Mouse (Mus musculus): ENCODE results near the gene Car15. TPM values are rescaled to one million over a fixed set of nuclear protein-coding genes. Genes with fewer than 3 reads are reported as not detected.

Car15 gene
- polyA plus RNA-seq, 1 experiment = 0.66 TPM

DNA sequence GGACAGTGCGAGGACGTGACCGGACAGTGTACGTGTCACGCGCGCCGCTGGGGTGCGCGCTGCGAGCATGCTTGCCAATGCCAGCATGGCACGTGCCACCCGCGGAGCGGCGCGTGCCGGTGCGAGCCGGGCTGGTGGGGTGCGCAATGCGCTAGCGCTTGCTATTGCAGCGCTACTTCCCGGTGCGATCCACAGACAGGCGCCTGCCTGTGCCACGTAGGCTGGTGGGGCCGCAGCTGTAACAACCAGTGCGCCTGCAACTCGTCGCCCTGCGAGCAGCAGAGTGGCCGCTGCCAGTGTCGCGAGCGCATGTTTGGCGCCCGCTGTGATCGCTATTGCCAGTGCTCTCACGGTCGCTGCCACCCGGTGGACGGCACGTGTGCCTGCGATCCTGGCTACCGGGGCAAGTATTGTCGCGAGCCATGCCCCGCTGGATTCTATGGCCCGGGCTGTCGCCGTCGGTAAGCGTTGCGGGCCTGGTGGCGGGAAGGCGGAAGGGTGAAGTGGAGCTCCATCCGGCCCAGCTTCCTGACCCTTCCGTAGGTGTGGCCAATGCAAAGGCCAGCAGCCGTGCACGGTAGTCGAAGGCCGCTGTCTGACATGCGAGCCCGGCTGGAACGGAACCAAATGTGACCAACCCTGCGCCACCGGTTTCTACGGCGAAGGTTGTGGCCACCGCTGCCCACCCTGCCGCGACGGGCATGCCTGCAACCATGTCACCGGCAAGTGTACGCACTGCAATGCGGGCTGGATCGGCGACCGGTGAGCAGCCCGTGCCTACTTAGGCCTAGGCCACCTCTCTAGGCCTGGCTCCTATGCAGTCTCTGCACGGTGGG, 35.1 kb downstream of the Car15 start:
- Histone ChIP-seq H3K79me2 (ENCODE audit: control insufficient read depth, insufficient read depth) (peaks cover 52% of the 10 kb centered on the region), H3K4me3 (ENCODE audit: insufficient read depth, poor library complexity, severe bottlenecking) (no peak overlapping the region), H3K79me3 (ENCODE audit: low read depth) (peaks cover 53% of the 10 kb centered on the region), H3ac (ENCODE audit: control insufficient read depth, insufficient read length, low read depth) (no peak overlapping the region), H3K36me3 (ENCODE audit: control insufficient read depth, insufficient read depth) (peaks cover 68% of the 10 kb centered on the region), H3K27me3 (ENCODE audit: control insufficient read depth, insufficient read depth, insufficient read length) (no peaks in the 10 kb centered on the region)
- TF ChIP-seq CEBPB (IDR thresholded peaks at IDR 0.05; ENCODE audit: low read depth) = no peak
- no peak for TF ChIP-seq MYOG (IDR thresholded peaks at IDR 0.05; ENCODE audit: control insufficient read depth, extremely low read depth, insufficient read length)
- TF ChIP-seq MAX (IDR thresholded peaks at IDR 0.05) = no peak
- no peak for TF ChIP-seq MYOD1 (IDR thresholded peaks at IDR 0.05; ENCODE audit: control insufficient read depth, insufficient read length, low read depth)
- TF ChIP-seq FOSL1 (IDR thresholded peaks at IDR 0.05; ENCODE audit: insufficient read depth, low read length, poor library complexity, severe bottlenecking) = no peak
- TF ChIP-seq USF1 (IDR thresholded peaks at IDR 0.05; ENCODE audit: low read depth) = no peak
- TF ChIP-seq CTCF (IDR thresholded peaks at IDR 0.05; ENCODE audit: control insufficient read depth, insufficient read depth, insufficient read length) = no peak

DNA sequence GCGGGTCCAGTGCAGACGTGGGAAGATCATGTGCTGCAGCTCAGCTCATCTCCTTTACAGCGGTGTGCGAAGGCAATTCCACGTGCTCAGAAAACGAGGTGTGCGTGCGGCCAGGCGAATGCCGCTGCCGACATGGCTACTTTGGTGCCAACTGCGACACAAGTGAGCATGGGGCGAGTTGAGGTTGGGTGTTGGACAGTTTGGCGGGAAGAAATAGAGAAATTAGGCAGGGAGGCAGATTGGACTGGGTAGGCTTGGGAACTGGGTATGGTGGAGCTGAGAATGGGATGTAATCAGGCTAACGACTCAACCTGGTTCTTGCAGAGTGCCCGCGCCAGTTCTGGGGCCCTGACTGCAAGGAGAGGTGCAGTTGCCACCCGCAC, 35.7 kb downstream of the Car15 start:
- Histone ChIP-seq H3K79me2 (ENCODE audit: control insufficient read depth, insufficient read depth) (peaks cover 58% of the 10 kb centered on the region), H3ac (ENCODE audit: control insufficient read depth, insufficient read length, low read depth) (no peak overlapping the region), H3K27me3 (ENCODE audit: control insufficient read depth, insufficient read depth, insufficient read length) (no peaks in the 10 kb centered on the region), H3K79me3 (ENCODE audit: low read depth) (peaks cover 57% of the 10 kb centered on the region), H3K4me3 (ENCODE audit: insufficient read depth, poor library complexity, severe bottlenecking) (no peak overlapping the region), H3K36me3 (ENCODE audit: control insufficient read depth, insufficient read depth) (peaks cover 62% of the 10 kb centered on the region)
- TF ChIP-seq FOSL1 (IDR thresholded peaks at IDR 0.05; ENCODE audit: insufficient read depth, low read length, poor library complexity, severe bottlenecking) = no peak

DNA sequence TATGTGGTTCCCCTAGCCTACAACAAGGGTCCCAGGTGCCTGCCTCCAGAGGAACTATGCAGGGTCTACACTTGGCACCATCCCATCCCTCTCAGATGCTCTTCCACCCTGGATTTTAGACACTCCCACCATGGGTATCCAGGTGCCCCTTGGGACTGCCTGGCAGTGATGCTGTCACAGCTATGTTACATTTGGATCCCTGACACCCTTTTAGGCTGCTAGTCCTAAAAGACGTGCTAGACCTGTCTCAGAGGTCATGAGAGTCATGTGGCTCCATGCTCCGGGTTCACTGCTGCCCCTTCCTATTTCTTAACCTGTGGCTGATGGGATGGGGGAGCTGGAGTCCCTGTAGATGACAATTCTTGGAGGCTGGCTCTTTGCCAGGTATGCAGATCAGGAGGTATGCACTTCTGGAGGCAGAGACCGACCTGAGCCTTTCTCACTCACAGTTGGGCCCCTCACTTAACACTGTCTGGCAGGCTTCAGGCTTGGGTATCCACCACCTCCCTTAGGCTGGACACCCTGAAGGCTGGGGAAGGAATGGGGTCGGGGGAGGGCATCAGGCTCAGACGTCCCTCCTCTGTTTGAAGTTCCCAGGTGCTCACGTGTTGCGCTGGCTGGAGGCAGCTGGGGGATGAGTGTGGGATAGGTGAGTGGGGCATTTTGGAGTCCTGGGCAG, 36.2 kb downstream of the Car15 start:
- H3K79me3 ChIP-seq (ENCODE audit: low read depth) = peaks cover 57% of the 10 kb centered on the region
- no peaks in the 10 kb centered on the region for H3K27me3 ChIP-seq (ENCODE audit: control insufficient read depth, insufficient read depth, insufficient read length)
- H3K4me3 ChIP-seq (ENCODE audit: insufficient read depth, poor library complexity, severe bottlenecking) = no peak overlapping the region
- peaks cover 58% of the 10 kb centered on the region for H3K36me3 ChIP-seq (ENCODE audit: control insufficient read depth, insufficient read depth)
- TF ChIP-seq CTCF (IDR thresholded peaks at IDR 0.05; ENCODE audit: control insufficient read depth, insufficient read depth, insufficient read length) (no peak), FOSL1 (IDR thresholded peaks at IDR 0.05; ENCODE audit: insufficient read depth, low read length, poor library complexity, severe bottlenecking) (no peak), USF1 (IDR thresholded peaks at IDR 0.05; ENCODE audit: low read depth) (no peak), MYOG (IDR thresholded peaks at IDR 0.05; ENCODE audit: control insufficient read depth, extremely low read depth, insufficient read length) (no peak), MAX (IDR thresholded peaks at IDR 0.05) (no peak), CEBPB (IDR thresholded peaks at IDR 0.05; ENCODE audit: low read depth) (no peak)
- peaks cover 58% of the 10 kb centered on the region for H3K79me2 ChIP-seq (ENCODE audit: control insufficient read depth, insufficient read depth)
- no peak overlapping the region for H3ac ChIP-seq (ENCODE audit: control insufficient read depth, insufficient read length, low read depth)

DNA sequence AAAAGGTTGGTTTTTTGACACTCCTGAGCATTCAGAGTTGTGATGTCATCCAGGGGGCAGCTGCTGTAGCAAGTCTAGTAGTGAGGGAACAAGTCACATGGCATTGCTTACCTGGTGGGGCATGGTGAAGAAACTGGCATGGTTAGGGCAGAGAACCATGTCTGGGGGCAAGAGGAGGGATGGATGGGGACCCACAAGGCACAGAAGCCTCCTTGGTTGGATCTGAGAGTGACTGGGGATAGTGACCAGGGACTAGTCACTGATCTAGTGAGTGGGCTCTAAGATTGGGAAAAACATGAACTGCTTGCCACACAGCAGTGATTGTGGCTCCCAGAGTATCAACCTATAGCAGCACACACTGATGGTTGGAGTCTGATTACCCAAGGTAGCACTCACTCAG, 38.6 kb downstream of the Car15 start:
- Histone ChIP-seq H3K79me3 (ENCODE audit: low read depth) (peaks cover 47% of the 10 kb centered on the region), H3K27me3 (ENCODE audit: control insufficient read depth, insufficient read depth, insufficient read length) (no peaks in the 10 kb centered on the region), H3ac (ENCODE audit: control insufficient read depth, insufficient read length, low read depth) (no peak overlapping the region), H3K4me3 (ENCODE audit: insufficient read depth, poor library complexity, severe bottlenecking) (no peak overlapping the region), H3K79me2 (ENCODE audit: control insufficient read depth, insufficient read depth) (peaks cover 58% of the 10 kb centered on the region), H3K36me3 (ENCODE audit: control insufficient read depth, insufficient read depth) (peaks cover 38% of the 10 kb centered on the region)
- TF ChIP-seq MYOG (IDR thresholded peaks at IDR 0.05; ENCODE audit: control insufficient read depth, extremely low read depth, insufficient read length) = no peak

DNA sequence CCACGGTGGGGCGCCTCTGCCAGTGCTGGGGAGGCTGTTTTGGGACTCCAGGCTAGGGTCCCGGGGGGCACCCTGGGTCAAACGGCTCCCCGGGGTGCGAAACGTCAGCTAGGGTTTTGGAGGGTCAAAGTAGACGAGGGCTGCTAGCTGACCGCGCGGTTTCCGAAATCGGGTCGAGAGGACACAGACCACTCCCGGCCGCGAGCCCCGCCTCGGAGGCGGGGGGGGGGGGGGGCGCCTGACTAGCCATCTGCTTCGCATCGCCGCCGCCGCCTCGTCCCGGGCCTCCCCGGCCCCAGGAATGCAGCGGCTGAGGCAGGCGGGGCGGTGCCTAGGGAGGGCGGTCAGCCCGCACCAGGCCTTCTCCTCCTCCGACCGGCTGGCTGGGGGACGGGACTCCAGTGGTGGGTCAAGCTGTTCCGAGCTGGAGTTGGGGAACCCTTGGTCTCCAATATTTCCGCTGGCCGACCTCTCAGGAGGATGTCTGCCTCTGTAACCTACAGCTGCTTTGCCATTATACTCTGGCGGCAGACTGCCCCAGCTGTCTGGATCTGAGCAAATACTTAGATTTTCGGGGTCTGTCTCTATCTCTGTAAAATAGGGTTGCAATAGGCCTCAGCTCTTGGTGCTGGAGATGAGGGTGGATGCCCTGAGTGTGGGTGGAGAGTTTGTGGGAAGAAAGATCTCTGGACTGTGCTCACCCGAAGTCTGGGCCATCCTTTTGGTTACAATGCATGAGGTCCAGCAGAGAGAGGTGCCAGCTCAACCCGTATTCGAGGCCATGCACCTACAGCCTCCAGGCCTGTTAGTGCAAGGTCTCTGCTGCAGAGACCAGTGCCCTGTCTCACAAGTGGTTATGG, 39.6 kb downstream of the Car15 start:
- H3K79me3 ChIP-seq (ENCODE audit: low read depth) = peaks cover 43% of the 10 kb centered on the region
- TF ChIP-seq MAX (IDR thresholded peaks at IDR 0.05) (no peak), CTCF (IDR thresholded peaks at IDR 0.05; ENCODE audit: control insufficient read depth, insufficient read depth, insufficient read length) (no peak), MYOG (IDR thresholded peaks at IDR 0.05; ENCODE audit: control insufficient read depth, extremely low read depth, insufficient read length) (no peak), FOSL1 (IDR thresholded peaks at IDR 0.05; ENCODE audit: insufficient read depth, low read length, poor library complexity, severe bottlenecking) (no peak), MYOD1 (IDR thresholded peaks at IDR 0.05; ENCODE audit: control insufficient read depth, insufficient read length, low read depth) (no peak), CEBPB (IDR thresholded peaks at IDR 0.05; ENCODE audit: low read depth) (no peak), USF1 (IDR thresholded peaks at IDR 0.05; ENCODE audit: low read depth) (no peak)
- H3ac ChIP-seq (ENCODE audit: control insufficient read depth, insufficient read length, low read depth) = peak overlapping the region; percentile 78
- H3K36me3 ChIP-seq (ENCODE audit: control insufficient read depth, insufficient read depth) = peaks cover 28% of the 10 kb centered on the region
- H3K27me3 ChIP-seq (ENCODE audit: control insufficient read depth, insufficient read depth, insufficient read length) = no peaks in the 10 kb centered on the region
- peak overlapping the region; percentile 68 for H3K4me3 ChIP-seq (ENCODE audit: insufficient read depth, poor library complexity, severe bottlenecking)
- H3K79me2 ChIP-seq (ENCODE audit: control insufficient read depth, insufficient read depth) = peaks cover 58% of the 10 kb centered on the region

Data from C2C12 (cell line).